Mouse (Mus musculus) hematopoietic multipotent progenitor cell, adult 10-12 weeks (in vitro differentiated cells): ENCODE results near the gene Vmn2r69. TPM values are rescaled to one million over a fixed set of nuclear protein-coding genes. Genes with fewer than 3 reads are reported as not detected.

Experiments used
- polyA plus RNA-seq: library from polyadenylated mRNA; stranded (reverse); fragments of >175 nt; gene quantifications from 2 replicates; pipeline ENCODE4 v1.2.3, GENCODE M21; 2012; ENCODE audit warnings: low replicate concordance

Gene Vmn2r69
- polyA plus RNA-seq = not detected in 2 replicates

DNA sequence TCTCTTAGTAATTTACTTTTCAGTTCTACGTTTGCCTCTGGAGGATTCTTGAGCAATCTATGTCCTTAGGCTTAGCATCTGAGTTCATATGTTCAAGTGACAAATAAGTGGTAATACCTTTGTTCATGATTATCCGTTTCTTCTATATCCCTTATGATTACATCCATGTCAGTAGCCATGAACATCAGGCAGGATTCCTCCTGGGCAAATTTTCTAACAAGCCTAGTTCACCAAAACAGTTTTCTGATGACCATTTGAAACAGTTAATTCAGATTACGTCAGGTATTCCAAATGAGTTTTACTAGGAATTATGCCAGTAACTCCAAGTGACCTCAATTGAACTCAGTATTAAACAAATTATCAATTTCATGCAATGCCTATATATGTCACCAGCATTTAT lies at the start of gene Vmn2r69:
TSS of gene Vmn2r69 (minus strand) at position 101 of the 400 bp plus-strand sequence.

Other genes with a start within 250 kb of the Vmn2r69 start
- gene Vmn2r68, start 178.1 kb downstream of the Vmn2r69 start, polyA plus RNA-seq = not detected in 2 replicates
- gene Vmn2r71, start 147.2 kb upstream of the Vmn2r69 start, polyA plus RNA-seq = not detected in 2 replicates
- 0.01 TPM in 1 of 2 replicates, not detected in the other for gene Vmn2r70, start 153.3 kb upstream of the Vmn2r69 start, polyA plus RNA-seq